Mouse (Mus musculus): ENCODE results near the gene Dhdds.

GRCm38 (mm10) chr4:134035953-134036352, 35.2 kb upstream of the Dhdds start:
- TF ChIP-seq CTCF (IDR thresholded peaks at IDR 0.05; ENCODE audit: low read depth) (peak; percentile 98), EP300 (optimal IDR thresholded peaks at IDR 0.05) (no peak)

Data from stomach, postnatal 0 days (tissue).